Mouse (Mus musculus): Measurements from ENCODE around the gene Tenm2.

The Tenm2 gene

GRCm38 (mm10) chr11:36254019-36254418, 981.7 kb downstream of the Tenm2 start:
- no peak for DNase-seq

GRCm38 (mm10) chr11:36250111-36250510, 985.7 kb downstream of the Tenm2 start:
- DNase-seq, result no peak

- peak; percentile 18 for DNase-seq
Measured at GRCm38 (mm10) chr11:36246152-36246551, 989.6 kb downstream of the Tenm2 start.

GRCm38 (mm10) chr11:36244491-36244882, 991.3 kb downstream of the Tenm2 start:
- no peak for DNase-seq

- DNase-seq, result no peak
Measured at GRCm38 (mm10) chr11:36243747-36244490, 991.8 kb downstream of the Tenm2 start.

- DNase-seq, result no peak
Measured at GRCm38 (mm10) chr11:36238890-36239289, 996.9 kb downstream of the Tenm2 start.

GRCm38 (mm10) chr11:36228654-36229053, 1007.1 kb downstream of the Tenm2 start:
- DNase-seq, result no peak

- no peak for DNase-seq
Measured at GRCm38 (mm10) chr11:36228196-36228595, 1007.6 kb downstream of the Tenm2 start.

GRCm38 (mm10) chr11:36226061-36226460, 1009.7 kb downstream of the Tenm2 start:
- no peak for DNase-seq

- DNase-seq, result no peak
Measured at GRCm38 (mm10) chr11:36223716-36224439, 1011.9 kb downstream of the Tenm2 start.

- no peak for DNase-seq
Measured at GRCm38 (mm10) chr11:36222071-36222470, 1013.7 kb downstream of the Tenm2 start.

GRCm38 (mm10) chr11:36221271-36221975, 1014.3 kb downstream of the Tenm2 start:
- peak; percentile 83 for DNase-seq

- peak; percentile 39 for DNase-seq
Measured at GRCm38 (mm10) chr11:36220651-36221050, 1015.1 kb downstream of the Tenm2 start.

- DNase-seq, result no peak
Measured at GRCm38 (mm10) chr11:36219586-36219985, 1016.2 kb downstream of the Tenm2 start.

GRCm38 (mm10) chr11:36214589-36214988, 1021.2 kb downstream of the Tenm2 start:
- no peak for DNase-seq

GRCm38 (mm10) chr11:36204381-36204780, 1031.4 kb downstream of the Tenm2 start:
- no peak for DNase-seq

GRCm38 (mm10) chr11:36203896-36204295, 1031.9 kb downstream of the Tenm2 start:
- DNase-seq, result no peak

- DNase-seq, result no peak
Measured at GRCm38 (mm10) chr11:36194348-36194747, 1041.4 kb downstream of the Tenm2 start.

- DNase-seq, result no peak
Measured at GRCm38 (mm10) chr11:36176106-36176505, 1059.7 kb downstream of the Tenm2 start.

GRCm38 (mm10) chr11:36173076-36173690, 1062.6 kb downstream of the Tenm2 start:
- no peak for DNase-seq

GRCm38 (mm10) chr11:36172520-36172919, 1063.2 kb downstream of the Tenm2 start:
- DNase-seq, result no peak

- no peak for DNase-seq
Measured at GRCm38 (mm10) chr11:36171991-36172390, 1063.8 kb downstream of the Tenm2 start.

GRCm38 (mm10) chr11:36171221-36171620, 1064.5 kb downstream of the Tenm2 start:
- no peak for DNase-seq
